Mouse (Mus musculus) large intestine, adult 2 months (tissue): ENCODE data around the gene Mfap4. TPM values are rescaled to one million over a fixed set of nuclear protein-coding genes. Genes with fewer than 3 reads are reported as not detected.

Experiments
- DNase-seq: peaks from one replicate; pipeline ENCODE4 v3.0.0-alpha.2; 2012; ENCODE audit warnings: low read depth, low spot score
- WGBS: fragments of 180-500 bp; shearing (Covaris S2); methylation state at CpG from one replicate; pipeline ENCODE4 v1.1.7; 2018; 5-methylcytosine and 5-hydroxymethylcytosine counted together
- polyA plus RNA-seq: library from polyadenylated mRNA; depleted of rRNA; stranded (reverse); fragments of >200 nt; gene quantifications from 2 replicates; pipeline ENCODE4 v1.2.3, GENCODE M21; 2012; rRNA removed

Mfap4 gene
- 58.2 and 69.7 TPM in 2 replicates for polyA plus RNA-seq

DNA sequence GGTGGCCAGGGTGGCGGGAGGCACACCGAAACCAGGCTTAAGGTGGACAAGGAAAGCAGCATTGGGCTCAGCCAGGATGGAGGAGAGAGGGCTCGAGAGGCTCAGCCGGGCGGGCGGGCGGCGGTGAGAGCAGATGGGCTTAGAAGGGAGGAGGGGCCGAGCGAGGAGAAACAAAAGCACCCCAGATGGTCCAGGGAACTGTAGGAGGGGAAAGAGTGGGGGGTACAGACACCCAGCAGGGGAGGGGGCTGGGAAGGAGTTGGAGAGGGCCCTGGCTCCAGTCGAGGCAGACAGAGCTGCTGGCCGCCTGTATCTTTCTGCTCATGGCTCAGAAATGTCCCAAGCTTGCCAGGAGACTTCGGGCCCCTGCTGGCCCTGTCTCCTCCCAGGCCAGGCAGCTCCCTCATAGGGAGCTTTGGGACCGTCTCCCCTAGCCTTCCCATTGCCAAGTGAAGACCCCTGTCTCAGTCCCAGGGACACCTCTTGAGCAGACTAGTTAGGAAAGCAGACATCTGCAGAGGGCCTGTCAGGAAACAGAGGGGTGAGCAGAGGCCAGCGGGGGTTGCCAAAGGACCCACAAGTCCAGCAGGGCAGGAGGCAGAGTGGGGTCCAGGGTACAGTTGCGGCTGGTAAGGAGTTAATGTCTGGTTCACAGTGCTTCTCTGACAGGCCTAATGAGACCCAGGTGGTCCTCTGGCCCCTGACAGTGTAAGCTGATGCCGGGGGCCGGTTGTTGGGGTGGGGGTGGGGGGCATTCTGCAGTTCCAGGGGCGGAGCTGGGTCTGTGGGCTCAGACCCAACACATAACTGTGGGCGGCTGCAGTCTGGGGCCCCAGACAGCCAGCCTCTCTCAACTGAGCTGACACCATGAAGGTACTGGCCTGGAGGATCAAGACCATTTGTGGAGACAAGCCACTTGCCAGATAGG lies at the start of gene Mfap4:
Mfap4 (plus strand) TSS at position 819 of the 928 bp plus-strand sequence.
- 47% methylated on average over 20 of the region's 20 CpGs for WGBS

DNA sequence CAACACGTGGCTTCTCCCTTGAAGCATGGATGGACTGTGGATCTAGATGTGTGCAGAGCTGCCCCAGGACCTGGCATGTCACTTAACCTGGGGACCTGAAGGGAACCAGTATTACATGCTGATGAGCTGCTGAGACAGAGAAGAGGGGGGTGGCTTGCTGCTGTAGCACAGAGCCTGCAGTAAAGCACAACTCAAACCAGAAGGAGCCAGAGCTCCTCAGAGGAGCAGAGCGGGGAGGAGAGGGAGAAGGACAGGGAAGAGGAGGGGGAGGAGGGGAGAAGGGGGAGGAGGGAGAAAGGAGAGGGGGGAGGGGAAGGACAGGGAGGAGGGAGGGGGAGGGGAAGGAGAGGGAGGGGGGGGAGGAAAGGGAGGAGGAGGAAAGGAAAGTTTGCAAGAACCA lies 48.9 kb upstream of the Mfap4 start:
- DNase-seq = no peak
- 57% methylated on average over 2 of the region's 2 CpGs for WGBS

More for the DNA sequence above, at the start of gene Mfap4:
- DNase-seq = no peak

DNA sequence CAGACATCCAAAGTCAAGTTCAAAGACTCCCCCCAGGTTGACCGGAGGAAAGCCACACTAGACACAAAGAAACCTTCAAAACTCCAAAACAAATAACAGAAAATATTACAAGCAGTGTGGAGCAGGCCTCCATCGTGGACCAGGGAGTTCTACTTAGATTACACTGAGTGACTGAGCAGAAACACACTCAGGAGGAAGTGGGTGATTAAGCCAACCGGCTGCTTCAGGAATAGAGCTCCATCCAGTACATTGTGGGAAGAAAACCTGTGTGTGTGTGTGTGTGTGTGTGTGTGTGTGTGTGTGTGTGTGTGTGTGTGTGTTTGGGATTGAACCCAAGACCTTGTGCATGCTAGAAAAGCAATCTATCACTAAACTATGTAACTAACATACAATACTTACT lies 46.1 kb upstream of the Mfap4 start:
- DNase-seq = no peak
- WGBS = 60% methylated on average over 3 of the region's 3 CpGs

DNA sequence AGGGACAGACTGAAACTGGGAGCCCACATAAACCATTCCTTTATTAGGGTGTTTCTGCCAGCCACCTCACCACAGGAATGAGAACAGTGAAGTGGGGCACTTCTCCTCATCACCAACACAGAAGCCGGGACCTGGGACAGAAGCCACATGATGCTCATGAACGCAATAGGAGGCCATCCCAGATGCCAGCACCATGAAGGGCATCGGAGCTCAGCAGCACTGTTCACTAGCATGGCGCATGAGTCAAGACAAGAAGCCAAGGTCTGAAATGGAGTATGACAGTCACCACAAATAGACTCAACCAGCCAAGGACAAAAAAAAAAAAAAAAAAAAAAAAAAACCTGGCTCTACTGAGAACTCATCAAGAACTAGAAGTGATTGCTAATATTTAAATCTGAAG lies 44.8 kb upstream of the Mfap4 start:
- WGBS = 95% methylated on average over 4 of the region's 4 CpGs
- DNase-seq = no peak

DNA sequence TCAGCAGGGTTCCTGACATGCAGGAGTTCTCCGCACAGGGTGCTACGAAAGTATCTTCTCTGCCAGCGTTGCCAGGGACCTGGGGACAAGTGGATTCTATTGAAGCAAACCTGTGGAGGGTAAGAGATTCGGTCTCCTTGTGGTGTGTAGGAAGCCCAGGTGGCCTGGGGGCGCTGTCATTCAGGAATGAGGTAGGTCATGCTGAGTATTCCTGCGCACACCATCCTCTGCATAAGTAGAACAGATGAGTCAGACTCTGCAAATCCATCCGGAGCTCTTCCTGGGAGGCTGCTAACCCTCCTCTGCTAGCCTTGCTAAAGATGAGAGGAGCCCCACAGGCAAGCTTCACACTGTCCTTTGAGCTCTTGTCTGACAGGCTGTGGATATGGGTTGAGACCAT lies 43.6 kb upstream of the Mfap4 start:
- 81% methylated on average over 7 of the region's 7 CpGs for WGBS
- no peak for DNase-seq

DNA sequence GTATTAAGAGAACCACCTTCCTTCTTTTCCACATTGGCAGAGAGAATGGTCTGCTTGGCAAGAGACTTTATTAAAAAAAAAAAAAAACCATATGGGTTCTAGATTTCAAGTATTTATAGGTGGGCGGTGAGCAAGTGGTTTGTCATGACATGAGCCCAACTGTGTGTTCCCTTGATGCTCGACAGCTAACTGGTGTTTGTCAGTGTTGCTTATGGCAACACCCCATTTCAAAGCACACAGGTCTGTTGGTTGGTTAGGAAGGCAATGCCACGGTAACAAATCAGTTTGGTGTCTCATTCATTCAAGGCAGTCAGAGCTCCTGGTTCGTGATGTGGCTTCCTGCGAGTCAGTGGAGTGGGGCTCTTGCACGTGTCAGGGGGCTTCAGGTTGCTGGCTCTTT lies 41.4 kb upstream of the Mfap4 start:
- WGBS = 87% methylated on average over 6 of the region's 6 CpGs
- no peak for DNase-seq

DNA sequence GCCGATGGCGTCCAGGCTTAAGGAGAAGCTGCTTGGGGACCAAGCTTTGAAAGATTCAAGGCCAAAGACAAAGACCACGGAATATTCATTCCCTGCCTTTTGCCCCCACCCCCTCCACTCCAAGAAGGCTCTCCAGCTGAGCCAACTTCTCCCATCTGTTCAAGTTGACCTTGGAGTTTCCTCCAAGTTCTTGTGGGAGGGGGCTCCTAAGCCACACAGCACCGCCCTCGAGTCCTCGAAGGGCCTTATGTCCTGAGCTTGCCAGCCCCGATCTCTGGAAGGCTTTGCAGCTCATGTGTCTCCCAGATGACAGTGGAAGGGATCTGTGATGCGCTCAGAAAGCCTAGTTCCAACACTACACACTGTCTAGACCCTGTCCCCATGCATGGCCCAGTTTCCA lies 37.9 kb upstream of the Mfap4 start:
- no peak for DNase-seq
- 83% methylated on average over 8 of the region's 8 CpGs for WGBS

DNA sequence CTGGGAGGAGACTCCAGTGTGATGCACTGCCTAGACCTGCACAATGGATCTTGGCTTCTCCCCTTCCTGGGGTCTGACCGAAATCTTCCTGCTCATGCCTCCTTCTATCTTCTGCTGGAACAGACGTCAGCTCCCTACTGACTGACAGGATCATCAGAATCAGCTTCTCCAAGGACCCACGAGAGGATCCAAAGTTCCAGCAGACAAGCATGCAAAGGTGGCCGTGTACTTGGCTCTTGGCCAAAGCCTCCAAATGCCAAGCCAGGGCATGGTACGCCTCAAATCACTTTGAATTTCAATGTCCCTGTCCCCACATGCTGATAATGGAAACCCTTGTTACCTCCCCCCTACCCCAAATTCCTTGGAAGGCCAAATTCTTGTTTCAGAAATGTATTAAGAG lies 37.2 kb upstream of the Mfap4 start:
- 32% methylated on average over 5 of the region's 5 CpGs for WGBS
- DNase-seq = no peak

DNA sequence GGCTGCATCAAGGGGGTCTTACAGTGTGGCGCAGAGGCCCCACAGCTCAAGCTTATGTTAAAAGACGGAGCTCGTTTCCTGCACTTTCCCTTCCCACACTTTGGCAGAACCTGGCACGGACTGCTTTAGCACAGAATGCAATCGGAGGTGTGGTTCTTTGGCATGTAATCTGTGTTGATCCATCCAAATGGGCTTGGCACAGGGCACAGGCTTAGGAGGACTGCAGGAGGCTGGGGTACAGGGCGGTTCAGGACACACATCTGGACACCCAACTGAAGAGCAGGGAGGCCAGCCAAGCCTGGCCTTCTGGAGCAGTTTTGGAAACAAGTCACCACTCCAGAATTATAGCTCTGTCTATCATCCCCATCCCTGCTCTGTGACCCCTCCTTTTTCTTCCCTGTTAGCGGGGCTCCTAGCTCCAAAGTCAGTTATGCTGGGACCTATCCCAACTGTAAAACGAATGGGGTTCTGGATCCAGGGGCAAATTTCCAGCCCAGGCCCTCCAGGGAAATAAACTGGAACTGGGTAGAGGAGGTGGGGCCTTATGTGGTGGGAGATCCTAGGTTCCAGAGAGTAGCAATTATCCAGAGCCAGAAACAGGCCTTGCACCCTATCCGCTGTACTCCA lies 36.5 kb upstream of the Mfap4 start:
- no peak for DNase-seq
- WGBS = 43% methylated on average over 9 of the region's 9 CpGs

DNA sequence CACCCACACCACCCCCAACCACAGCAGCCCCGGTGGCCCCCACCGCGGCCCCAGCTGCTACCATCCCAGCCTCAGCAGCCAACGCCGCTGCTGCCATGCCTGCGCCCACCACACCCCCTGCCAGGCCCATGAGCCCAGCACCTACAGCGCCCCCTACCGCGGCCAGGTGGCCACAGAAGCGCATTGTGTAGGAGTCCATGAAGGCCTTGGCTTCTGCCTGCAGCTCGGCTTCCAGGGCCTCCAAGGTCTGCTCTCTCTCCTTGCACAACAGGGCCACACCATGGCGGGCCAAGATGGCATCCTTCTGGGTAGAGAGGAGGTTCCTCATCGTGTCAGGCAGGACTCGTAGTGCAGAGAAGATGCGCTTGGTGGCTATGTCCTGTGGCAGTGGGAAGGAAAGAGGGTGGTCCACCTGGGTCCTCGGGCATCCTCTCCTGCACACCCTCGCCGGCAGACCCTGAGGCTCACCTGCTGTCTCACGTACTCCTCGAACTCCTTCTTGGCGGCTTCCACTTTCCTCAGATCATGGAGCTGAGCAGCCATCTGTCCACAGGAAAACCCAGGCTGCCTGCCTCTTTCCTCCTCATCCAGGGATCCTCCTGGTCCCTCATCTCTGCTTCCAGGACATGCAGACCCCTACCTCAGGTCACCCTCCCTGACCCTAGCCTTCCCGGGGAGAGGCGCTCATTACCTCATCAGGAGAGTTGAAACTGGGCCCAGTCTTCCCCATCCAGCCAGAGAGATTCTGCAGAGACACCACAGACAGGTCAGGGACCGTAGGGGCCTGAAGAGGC lies 35.5 kb upstream of the Mfap4 start:
- no peak for DNase-seq
- 71% methylated on average over 24 of the region's 24 CpGs for WGBS

DNA sequence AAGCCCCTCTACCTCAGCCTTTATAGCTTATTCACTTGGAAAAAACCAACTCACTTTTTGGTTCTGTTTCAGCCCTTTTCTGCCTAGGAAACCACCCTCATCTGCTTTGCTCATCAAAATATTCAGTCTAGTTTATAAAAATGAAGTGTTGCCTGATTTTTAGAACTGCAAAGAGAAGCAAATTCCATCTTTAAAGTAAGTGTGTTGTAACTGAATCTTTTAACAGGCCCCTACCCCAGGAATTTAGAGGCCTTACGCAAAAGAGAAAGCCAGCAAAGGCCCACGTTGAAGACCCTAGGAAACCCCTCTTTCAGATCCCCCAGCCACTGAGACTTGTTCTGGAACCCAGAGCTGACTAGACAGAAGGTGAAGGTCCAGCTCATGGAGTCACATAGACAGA lies 21.2 kb upstream of the Mfap4 start:
- no peak for DNase-seq
- WGBS = 72% methylated on average over 2 of the region's 2 CpGs

DNA sequence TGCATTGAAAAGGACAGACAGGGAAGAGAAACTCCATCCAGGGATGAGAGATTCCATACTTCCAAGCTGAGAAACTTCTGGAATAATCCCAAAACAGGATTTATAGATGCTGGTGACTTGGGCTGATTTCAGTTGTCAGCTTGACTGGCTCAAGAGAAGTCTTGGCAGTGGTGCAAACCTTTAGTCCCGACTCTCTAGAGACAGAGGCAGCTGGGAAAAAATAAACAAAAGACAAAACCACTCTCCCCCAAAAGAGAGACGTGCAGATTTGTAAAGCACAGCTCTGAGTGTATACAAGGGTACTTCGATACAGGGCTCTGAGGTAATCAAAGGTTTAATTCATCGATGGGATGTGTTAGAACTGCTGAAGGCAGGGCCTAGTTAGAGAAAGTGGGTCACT lies 19.8 kb upstream of the Mfap4 start:
- DNase-seq = no peak
- whole genome bisulfite sequencing = 42% methylated on average over 4 of the region's 4 CpGs

DNA sequence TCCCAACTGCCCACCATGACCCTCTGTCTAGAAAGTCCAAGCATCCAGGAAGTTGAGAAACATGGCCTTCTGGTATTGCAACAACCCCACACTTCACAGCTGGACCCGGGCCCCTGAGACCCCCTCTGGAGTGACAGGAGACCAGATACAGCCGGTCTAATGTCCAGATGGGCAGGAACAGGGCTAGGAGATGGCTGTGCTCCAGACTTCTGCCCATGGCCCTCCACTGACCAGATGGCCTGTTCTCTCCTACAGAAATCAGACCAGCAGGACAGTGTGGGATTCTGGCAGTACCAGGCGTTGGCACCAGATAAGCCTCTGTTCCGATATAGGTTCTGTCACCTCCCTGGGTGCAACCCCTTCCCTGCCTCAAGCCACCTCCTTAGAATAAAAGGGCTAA lies 16.7 kb upstream of the Mfap4 start:
- WGBS = 87% methylated on average over 4 of the region's 4 CpGs

DNA sequence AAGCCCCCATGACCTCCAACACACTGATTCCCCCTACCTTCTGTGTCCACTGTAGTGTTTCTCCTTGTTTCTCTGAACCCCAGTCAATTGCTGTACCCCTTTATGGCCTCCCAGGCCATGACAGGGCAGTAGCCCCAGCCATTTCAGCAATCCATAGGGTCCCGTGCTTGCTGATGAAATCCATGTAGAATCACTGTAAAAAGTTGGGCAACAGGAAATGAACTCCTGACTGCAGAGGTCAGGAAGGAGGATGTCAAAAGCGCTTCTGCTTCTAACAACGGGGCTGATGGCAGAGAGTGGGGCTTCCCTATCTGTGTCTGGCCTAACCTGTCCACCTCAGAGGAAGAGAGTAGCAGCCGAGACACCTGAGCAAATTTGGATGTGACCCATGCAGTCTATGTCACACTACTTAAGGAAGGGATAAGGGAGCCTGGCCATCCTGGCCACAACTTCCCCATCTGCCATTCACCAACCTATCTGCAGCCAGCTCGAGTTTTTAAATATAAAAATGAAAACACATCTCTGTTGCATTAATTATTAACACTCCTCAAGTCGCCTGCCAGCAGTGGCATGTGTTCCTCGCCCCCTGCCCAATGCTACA lies 15.8 kb upstream of the Mfap4 start:
- DNase-seq = no peak
- 51% methylated on average over 7 of the region's 7 CpGs for WGBS

More for the DNA sequence above, 16.7 kb upstream of the Mfap4 start:
- no peak for DNase-seq

DNA sequence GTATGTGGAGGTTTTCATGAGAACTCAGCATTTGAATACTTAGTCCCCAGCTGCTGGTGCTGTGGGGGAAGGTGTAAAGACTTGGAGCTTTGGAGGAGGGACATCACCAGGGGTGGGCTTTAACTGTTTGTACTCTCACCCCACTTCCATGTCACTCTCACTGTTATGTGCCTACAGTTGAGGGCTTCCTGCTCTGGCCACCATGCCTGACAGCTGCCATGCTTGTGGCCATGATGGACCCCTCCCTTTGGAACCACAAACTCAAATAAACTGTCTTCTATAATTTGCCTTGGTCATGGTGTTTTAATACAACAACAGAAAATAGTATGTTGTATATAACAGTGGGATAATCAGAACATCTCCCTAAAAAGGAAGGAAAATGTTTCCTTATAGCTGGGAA lies 14.4 kb upstream of the Mfap4 start:
- no peak for DNase-seq

DNA sequence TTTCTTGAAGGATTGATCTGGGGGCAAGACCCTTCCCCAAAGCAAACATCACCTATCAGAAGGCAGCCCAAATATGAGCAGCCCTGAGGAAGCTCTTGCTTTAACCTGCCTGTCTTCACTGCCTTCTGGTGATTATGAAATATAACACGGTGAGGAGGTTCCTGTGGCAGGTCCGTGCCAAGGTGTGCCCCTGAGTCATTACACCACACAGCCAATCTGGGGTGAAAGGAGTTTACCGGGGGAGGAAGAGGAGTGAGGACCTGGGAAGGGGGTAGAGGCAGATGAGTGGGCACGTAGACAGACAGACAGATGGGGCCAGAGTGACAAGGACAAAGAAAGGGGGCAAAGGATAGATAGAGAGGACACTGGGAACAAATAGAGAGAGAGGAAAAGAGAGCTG lies 11.6 kb upstream of the Mfap4 start:
- 38% methylated on average over 4 of the region's 4 CpGs for WGBS
- no peak for DNase-seq

DNA sequence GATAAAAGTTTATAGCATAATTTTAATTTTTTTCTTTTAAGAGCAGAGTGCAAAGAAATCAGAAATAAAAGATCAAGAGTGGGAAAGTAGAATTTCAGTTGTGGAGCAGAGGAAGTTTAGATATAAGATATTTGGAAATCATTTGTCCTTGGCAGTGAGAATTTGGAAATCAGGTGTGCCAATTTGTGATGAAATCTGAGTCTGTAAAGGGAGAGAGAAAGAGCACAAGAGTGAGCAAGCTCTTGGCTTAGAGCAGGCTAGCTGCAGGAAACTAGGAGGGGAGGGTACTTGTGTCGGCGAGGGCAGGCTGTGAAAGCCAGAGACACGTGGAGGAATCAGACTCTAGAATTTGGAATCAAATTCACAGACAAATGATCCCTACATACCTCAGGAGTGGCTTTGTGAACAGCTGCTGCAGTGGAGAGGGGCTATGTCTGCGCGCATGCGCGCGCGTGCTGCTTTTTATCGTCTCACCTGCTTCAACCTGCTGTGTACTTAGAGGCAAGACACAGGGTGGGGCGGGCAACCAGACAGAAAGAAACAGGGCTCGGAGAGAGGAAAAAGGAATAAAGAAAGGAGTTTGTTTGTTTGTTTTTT lies 8.3 kb upstream of the Mfap4 start:
- 27% methylated on average over 12 of the region's 12 CpGs for WGBS
- DNase-seq = no peak

DNA sequence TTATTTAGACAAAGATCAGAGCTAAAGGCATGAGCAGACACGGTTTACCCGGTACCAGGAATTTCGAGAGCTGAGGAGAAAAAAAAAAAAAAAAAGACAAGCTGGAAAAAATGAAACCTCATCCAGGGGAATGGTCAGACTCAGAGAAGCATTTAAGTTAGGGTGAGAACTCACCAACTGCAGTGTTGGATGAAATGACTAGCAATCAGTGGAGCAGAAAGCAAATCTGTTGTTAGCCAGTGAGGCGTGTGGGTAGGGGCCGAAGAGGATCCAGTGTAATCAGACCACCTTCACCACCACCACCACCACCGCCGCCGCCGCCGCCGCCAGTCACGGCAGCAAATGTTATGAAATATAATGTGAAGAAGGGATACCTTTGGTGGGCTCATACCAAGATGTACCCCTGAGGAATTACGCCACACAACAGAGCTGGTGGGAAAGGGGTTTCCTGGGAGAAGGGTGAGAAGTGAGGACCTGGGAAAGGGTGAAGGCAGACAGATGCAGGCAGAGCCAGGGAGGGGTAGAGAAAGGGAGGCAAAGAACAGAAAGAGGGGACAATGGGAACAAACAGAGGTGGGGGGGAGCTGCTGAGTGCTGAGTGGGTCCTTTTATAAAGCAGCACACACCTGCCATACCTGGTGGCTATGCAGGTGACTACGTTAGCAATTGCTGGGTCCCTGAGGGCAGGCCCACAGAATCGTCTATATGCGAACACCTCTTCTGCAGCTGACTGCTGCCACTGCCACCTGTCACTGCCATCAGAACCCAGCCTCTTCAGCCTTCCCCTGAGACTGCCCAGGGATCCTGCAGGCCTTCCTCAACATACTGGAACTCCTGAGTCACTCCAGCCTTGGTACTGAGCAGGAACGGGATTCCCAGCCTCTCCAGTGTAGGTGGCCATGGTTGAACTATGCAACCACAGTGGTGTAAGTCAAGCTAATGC lies 7.4 kb upstream of the Mfap4 start:
- WGBS = 75% methylated on average over 17 of the region's 17 CpGs
- no peak for DNase-seq

DNA sequence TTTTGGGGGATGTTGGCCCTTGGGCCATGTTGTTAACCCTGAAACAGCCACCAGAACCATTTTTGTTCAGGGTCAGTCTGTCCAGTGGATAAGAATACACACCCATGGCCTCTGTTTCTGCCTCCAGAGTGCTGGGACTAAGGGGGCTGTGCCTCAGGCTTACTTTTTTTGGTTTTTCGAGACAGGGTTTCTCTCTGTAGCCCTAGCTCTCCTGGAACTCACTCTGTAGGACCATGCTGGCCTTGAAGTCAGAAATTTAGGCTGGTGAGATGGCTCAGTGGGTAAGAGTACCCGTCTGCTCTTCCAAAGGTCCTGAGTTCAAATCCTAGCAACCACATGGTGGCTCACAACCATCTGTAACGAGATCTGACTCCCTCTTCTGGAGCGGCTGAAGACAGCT lies 6.4 kb upstream of the Mfap4 start:
- WGBS = 91% methylated on average over 4 of the region's 4 CpGs
- no peak for DNase-seq
